Mouse (Mus musculus) brain, embryonic 14.5 days (tissue): ENCODE data around the gene Scly.

Experiments used
- CTCF ChIP-seq: fragments of 200-500 bp; IDR thresholded peaks from 2 replicates; pipeline ENCODE4 v1.5.1; 2012; ENCODE audit warnings: inconsistent platforms, mild to moderate bottlenecking, moderate library complexity, borderline replicate concordance; ENCODE audit not compliant: insufficient read depth, insufficient read length; ENCODE audit errors: extremely low read depth
- POLR2A ChIP-seq: fragments of 200-500 bp; IDR thresholded peaks from 2 replicates; pipeline ENCODE4 v1.6.1; 2012; ENCODE audit warnings: mild to moderate bottlenecking, inconsistent platforms, borderline replicate concordance; ENCODE audit not compliant: poor library complexity, insufficient read depth, insufficient read length, severe bottlenecking; ENCODE audit errors: extremely low read depth

DNA sequence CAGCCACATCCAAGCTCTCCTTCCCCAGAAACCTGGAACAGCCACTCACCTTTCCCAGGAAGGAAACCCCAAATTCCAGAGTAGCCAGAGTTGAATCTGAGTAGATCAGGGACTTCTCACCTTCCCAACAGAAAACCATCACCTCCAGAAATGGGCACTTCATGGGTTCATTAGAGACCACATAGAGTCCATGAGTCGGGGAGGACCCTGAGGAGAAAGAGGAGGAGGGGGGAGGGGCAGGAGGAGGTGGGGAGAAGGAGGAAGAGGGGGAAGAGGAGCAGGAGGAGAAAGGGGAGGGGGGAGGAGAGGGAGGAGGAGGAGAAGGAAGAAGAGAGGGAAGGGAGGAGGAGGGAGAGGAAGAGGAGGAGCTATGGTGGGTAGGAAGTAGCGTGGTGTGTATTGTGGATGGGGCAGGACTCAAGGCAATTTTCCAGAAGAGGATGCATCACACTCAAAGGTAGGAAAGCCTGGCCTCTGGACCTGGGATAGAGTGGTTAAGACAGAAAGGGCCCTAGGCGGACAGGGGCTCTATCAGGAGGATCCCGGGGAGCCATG, 27.4 kb downstream of the Scly start:
- no peak for TF ChIP-seq CTCF
- TF ChIP-seq POLR2A = no peak
